Mouse (Mus musculus): Measurements from ENCODE around the gene Eci3. TPM values are rescaled to one million over a fixed set of nuclear protein-coding genes. Genes with fewer than 3 reads are reported as not detected.
"Not testable (repeated sequence)": the region's sequence is repeated elsewhere in the genome, so short reads cannot be mapped to it uniquely, and the experiment has no call there.

The Eci3 gene
- polyA plus RNA-seq, 1 experiment from 2014 or later = 0.23 TPM

GRCm38 (mm10) chr13:34973149-34973548 is 9.5 kb upstream of the Eci3 start:
- ATAC-seq (no peak), DNase-seq (ENCODE audit: low spot score) (peak; percentile 61)
- 42% methylated on average over 1 of the region's 1 CpGs for WGBS
- H3K9ac ChIP-seq (replicated peaks; ENCODE audit: low read depth) = no peak overlapping the region
- no peaks in the 10 kb centered on the region for H3K4me1 ChIP-seq (ENCODE audit: insufficient read depth, low read depth, low read length)
- peaks cover 9% of the 10 kb centered on the region; the same call in 1 of the 2 replicates for H3K36me3 ChIP-seq (ENCODE audit: insufficient read depth, low read length)
- H3K27me3 ChIP-seq (replicated peaks; ENCODE audit: insufficient read depth, low read length) = no peaks in the 10 kb centered on the region
- no peak overlapping the region for H3K27ac ChIP-seq (ENCODE audit: low read length)
- H3K4me3 ChIP-seq (ENCODE audit: low read depth, low read length) = no peak overlapping the region
- H3K9me3 ChIP-seq (ENCODE audit: low read length) = no peaks in the 10 kb centered on the region
- peak; percentile 68 for TF ChIP-seq CTCF (IDR thresholded peaks at IDR 0.05)
- TF ChIP-seq EP300 (IDR thresholded peaks at IDR 0.05) = no peak
- no peak overlapping the region for H3K4me2 ChIP-seq (replicated peaks; ENCODE audit: low read depth, low read length)

- ATAC-seq; H3K9me3 ChIP-seq (ENCODE audit: low read length): not testable (repeated sequence)
Measured at GRCm38 (mm10) chr13:34972456-34972855, 8.8 kb upstream of the Eci3 start.

GRCm38 (mm10) chr13:34965647-34966046 is 2.0 kb upstream of the Eci3 start:
- not testable (repeated sequence) for H3K27me3 ChIP-seq (replicated peaks; ENCODE audit: insufficient read depth, low read length); ATAC-seq
- 77% methylated on average over 9 of the region's 9 CpGs for WGBS

More at GRCm38 (mm10) chr13:34972456-34972855, 8.8 kb upstream of the Eci3 start:
- H3K27ac ChIP-seq (ENCODE audit: low read length); H3K4me1 ChIP-seq (ENCODE audit: insufficient read depth, low read depth, low read length); H3K4me2 ChIP-seq (replicated peaks; ENCODE audit: low read depth, low read length); DNase-seq (ENCODE audit: low spot score); H3K36me3 ChIP-seq (ENCODE audit: insufficient read depth, low read length); H3K9ac ChIP-seq (replicated peaks; ENCODE audit: low read depth); H3K27me3 ChIP-seq (replicated peaks; ENCODE audit: insufficient read depth, low read length); H3K4me3 ChIP-seq (ENCODE audit: low read depth, low read length): not testable (repeated sequence)

GRCm38 (mm10) chr13:34964866-34965265 is 1.3 kb upstream of the Eci3 start:
- TF ChIP-seq CTCF (IDR thresholded peaks at IDR 0.05) (no peak), EP300 (IDR thresholded peaks at IDR 0.05) (no peak)
- no peak overlapping the region for H3K27ac ChIP-seq (ENCODE audit: low read length)
- WGBS = 16% methylated on average over 5 of the region's 5 CpGs
- no peaks in the 10 kb centered on the region for H3K36me3 ChIP-seq (ENCODE audit: insufficient read depth, low read length)
- no peaks in the 10 kb centered on the region for H3K9me3 ChIP-seq (ENCODE audit: low read length)
- no peak for DNase-seq (ENCODE audit: low spot score)
- peaks cover 3% of the 10 kb centered on the region; the same call in 1 of the 2 replicates for H3K4me1 ChIP-seq (ENCODE audit: insufficient read depth, low read depth, low read length)
- H3K4me3 ChIP-seq (ENCODE audit: low read depth, low read length) = peak overlapping the region; percentile 37; the same call in 1 of the 2 replicates
- no peaks in the 10 kb centered on the region for H3K27me3 ChIP-seq (replicated peaks; ENCODE audit: insufficient read depth, low read length)
- ATAC-seq = no peak
- no peak overlapping the region for H3K9ac ChIP-seq (replicated peaks; ENCODE audit: low read depth)
- peak overlapping the region; percentile 69; the same call in 1 of the 2 replicates for H3K4me2 ChIP-seq (replicated peaks; ENCODE audit: low read depth, low read length)

More at GRCm38 (mm10) chr13:34965647-34966046, 2.0 kb upstream of the Eci3 start:
- not testable (repeated sequence) for H3K9ac ChIP-seq (replicated peaks; ENCODE audit: low read depth); H3K9me3 ChIP-seq (ENCODE audit: low read length); H3K4me1 ChIP-seq (ENCODE audit: insufficient read depth, low read depth, low read length); H3K36me3 ChIP-seq (ENCODE audit: insufficient read depth, low read length); H3K27ac ChIP-seq (ENCODE audit: low read length); H3K4me2 ChIP-seq (replicated peaks; ENCODE audit: low read depth, low read length); DNase-seq (ENCODE audit: low spot score); H3K4me3 ChIP-seq (ENCODE audit: low read depth, low read length)

- Histone ChIP-seq H3K4me1 (ENCODE audit: insufficient read depth, low read depth, low read length) (peaks cover 3% of the 10 kb centered on the region; the same call in 1 of the 2 replicates), H3K27me3 (replicated peaks; ENCODE audit: insufficient read depth, low read length) (no peaks in the 10 kb centered on the region), H3K4me2 (replicated peaks; ENCODE audit: low read depth, low read length) (peak overlapping the region; percentile 69), H3K9ac (replicated peaks; ENCODE audit: low read depth) (no peak overlapping the region), H3K9me3 (ENCODE audit: low read length) (no peaks in the 10 kb centered on the region), H3K27ac (ENCODE audit: low read length) (no peak overlapping the region), H3K36me3 (ENCODE audit: insufficient read depth, low read length) (no peaks in the 10 kb centered on the region), H3K4me3 (ENCODE audit: low read depth, low read length) (peak overlapping the region; percentile 37)
- ATAC-seq (no peak), DNase-seq (ENCODE audit: low spot score) (no peak)
- WGBS = 3% methylated on average over 14 of the region's 14 CpGs
- TF ChIP-seq EP300 (IDR thresholded peaks at IDR 0.05) (no peak), CTCF (IDR thresholded peaks at IDR 0.05) (no peak)
Measured at GRCm38 (mm10) chr13:34964419-34964818, 809 bp upstream of the Eci3 start.

- ATAC-seq = no peak
- no peak overlapping the region for H3K4me2 ChIP-seq (replicated peaks; ENCODE audit: low read depth, low read length)
- WGBS = 78% methylated on average over 4 of the region's 4 CpGs
- no peak for DNase-seq (ENCODE audit: low spot score)
- H3K9me3 ChIP-seq (ENCODE audit: low read length) = no peaks in the 10 kb centered on the region
- no peak overlapping the region for H3K27ac ChIP-seq (ENCODE audit: low read length)
- H3K27me3 ChIP-seq (replicated peaks; ENCODE audit: insufficient read depth, low read length) = no peaks in the 10 kb centered on the region
- TF ChIP-seq CTCF (IDR thresholded peaks at IDR 0.05) (no peak), EP300 (IDR thresholded peaks at IDR 0.05) (no peak)
- H3K4me3 ChIP-seq (ENCODE audit: low read depth, low read length) = no peak overlapping the region
- H3K36me3 ChIP-seq (ENCODE audit: insufficient read depth, low read length) = no peaks in the 10 kb centered on the region
- peaks cover 3% of the 10 kb centered on the region; the same call in 1 of the 2 replicates for H3K4me1 ChIP-seq (ENCODE audit: insufficient read depth, low read depth, low read length)
- no peak overlapping the region for H3K9ac ChIP-seq (replicated peaks; ENCODE audit: low read depth)
Measured at GRCm38 (mm10) chr13:34960996-34961770, 2.4 kb downstream of the Eci3 start.

GRCm38 (mm10) chr13:34958158-34958557 is 5.5 kb downstream of the Eci3 start:
- not testable (repeated sequence) for H3K4me2 ChIP-seq (replicated peaks; ENCODE audit: low read depth, low read length); ATAC-seq; H3K9ac ChIP-seq (replicated peaks; ENCODE audit: low read depth); H3K27ac ChIP-seq (ENCODE audit: low read length); H3K27me3 ChIP-seq (replicated peaks; ENCODE audit: insufficient read depth, low read length); H3K9me3 ChIP-seq (ENCODE audit: low read length); H3K4me1 ChIP-seq (ENCODE audit: insufficient read depth, low read depth, low read length); H3K4me3 ChIP-seq (ENCODE audit: low read depth, low read length); DNase-seq (ENCODE audit: low spot score); H3K36me3 ChIP-seq (ENCODE audit: insufficient read depth, low read length)
- WGBS = 86% methylated on average over 3 of the region's 3 CpGs

All from lung, postnatal 0 days (tissue).